Mouse (Mus musculus): ENCODE data around the gene Lefty2. TPM values are rescaled to one million over a fixed set of nuclear protein-coding genes. Genes with fewer than 3 reads are reported as not detected.

Gene Lefty2
- total RNA-seq, 2 experiments from 2014 or later, result 9.9 to 14.0 TPM

Other genes starting within 250 kb of the Lefty2 start
- not detected for gene Mixl1, start 196.1 kb upstream of the Lefty2 start, total RNA-seq (2021)
- gene Acbd3, start 167.1 kb upstream of the Lefty2 start, total RNA-seq (2021), result 10 to 100 TPM; 39.4 to 42.5 TPM
- 100 to 1,000 TPM; 848 to 881 TPM for gene H3f3a, start 79.2 kb upstream of the Lefty2 start, total RNA-seq (2021)
- 10 to 100 TPM; 28.4 to 29.0 TPM for gene Sde2, start 42.0 kb upstream of the Lefty2 start, total RNA-seq (2021)
- 10 to 100 TPM; 28.6 to 31.6 TPM for gene Pycr2, start 11.2 kb downstream of the Lefty2 start, total RNA-seq (2021)
- gene Lefty1, start 41.9 kb downstream of the Lefty2 start, total RNA-seq (2021), result 1 to 10 TPM; 2.9 to 3.4 TPM
- gene Tmem63a, start 49.2 kb downstream of the Lefty2 start, total RNA-seq (2021), result 1 to 10 TPM; 1.8 to 3.3 TPM
- 1 to 10 TPM; 9.0 to 9.9 TPM for gene Ephx1, start 127.8 kb downstream of the Lefty2 start, total RNA-seq (2021)
- not detected for gene 9130409I23Rik, start 158.1 kb downstream of the Lefty2 start, total RNA-seq (2021)

All from left cerebral cortex, postnatal 4 days (tissue).